ENCODE assay signal across 9 mouse cellular contexts in genomic region chr17:46461347-46461746, GRCm38 (mm10). TPM values are rescaled to one million over a fixed set of nuclear protein-coding genes. Genes with fewer than 3 reads are reported as not detected.
DNase-seq lines count a peak whose midpoint lies in the region; ATAC-seq and TF ChIP-seq lines count a peak whose summit lies in the region.
"Had no signal": no experiment of that assay in that cellular context is flagged by ENCODE, and none has a peak within 500 bp of the region (broad histone marks: within the 10 kb centered on the region; RNA-seq: fewer than 3 reads in every experiment).

No protein-coding gene starts in this region.

- peak; percentile 32; the same call in 1 of the 2 replicates for TF ChIP-seq CTCF in kidney, adult 2 months (conservative IDR thresholded peaks at IDR 0.05; ENCODE audit: insufficient read depth, insufficient read length, low read depth, low read length)
- TF ChIP-seq CTCF in embryonic fibroblast, embryonic 13.5 days (IDR thresholded peaks at IDR 0.05; ENCODE audit: borderline replicate concordance, insufficient read depth, low read length) = peak; percentile 32; the same call in 1 of the 2 replicates

- H3K27ac ChIP-seq in kidney, adult 2 months (ENCODE audit: insufficient read depth, low read depth, low read length) = no peak overlapping the region
- H3K27ac ChIP-seq in embryonic fibroblast, embryonic 13.5 days (ENCODE audit: insufficient read depth, low read length) = no peak overlapping the region
- no peak overlapping the region for H3K27ac ChIP-seq in neural tube, embryonic 13.5 days (replicated peaks)

- no peaks in the 10 kb centered on the region for H3K36me3 ChIP-seq in kidney, adult 2 months (ENCODE audit: control insufficient read depth, insufficient read depth, low read length)
- peaks cover 60% of the 10 kb centered on the region for H3K36me3 ChIP-seq in neural tube, embryonic 13.5 days

- H3K4me3 ChIP-seq in kidney, adult 2 months (ENCODE audit: insufficient read depth, low read depth, low read length) = peak overlapping the region; percentile 4; the same call in 1 of the 2 replicates
- no peak overlapping the region for H3K4me3 ChIP-seq in embryonic fibroblast, embryonic 13.5 days (ENCODE audit: insufficient read depth, low read length)
- peak overlapping the region; percentile 20; the same call in 1 of the 2 replicates for H3K4me3 ChIP-seq in neural tube, embryonic 13.5 days

- H3K9ac ChIP-seq in neural tube, embryonic 13.5 days = peak overlapping the region; percentile 48; the same call in 1 of the 2 replicates

- no peaks in the 10 kb centered on the region for H3K27me3 ChIP-seq in kidney, adult 2 months (replicated peaks; ENCODE audit: control insufficient read depth, insufficient read depth, low read length)
- peaks cover 48% of the 10 kb centered on the region for H3K27me3 ChIP-seq in neural tube, embryonic 13.5 days

- peak overlapping the region; percentile 44 for H3K4me2 ChIP-seq in neural tube, embryonic 13.5 days

- TF ChIP-seq POLR2A in kidney, adult 2 months (IDR thresholded peaks at IDR 0.05; ENCODE audit: low read depth, low read length) = no peak
- TF ChIP-seq POLR2A in embryonic fibroblast, embryonic 13.5 days (IDR thresholded peaks at IDR 0.05; ENCODE audit: low read depth, low read length) = no peak

- 13% methylated on average over 8 of the region's 8 CpGs for WGBS in kidney, adult 2 months
- WGBS in neural tube, embryonic 13.5 days = 17% methylated on average over 8 of the region's 8 CpGs

- no peak for ATAC-seq in neural tube, embryonic 13.5 days (ENCODE audit: low read depth)
- ATAC-seq: Patski had no signal

- H3K4me1 ChIP-seq in kidney, adult 2 months (ENCODE audit: control insufficient read depth, insufficient read depth, low read length) = no peaks in the 10 kb centered on the region
- no peaks in the 10 kb centered on the region for H3K4me1 ChIP-seq in embryonic fibroblast, embryonic 13.5 days (ENCODE audit: control insufficient read depth, insufficient read depth, low read length)
- peaks cover 8% of the 10 kb centered on the region for H3K4me1 ChIP-seq in neural tube, embryonic 13.5 days (replicated peaks)

- DNase-seq in kidney, adult 2 months = no peak
- no peak for DNase-seq in kidney, adult 18-20 months
- peak; percentile 31 to 58 for DNase-seq in kidney, postnatal 4 days
- DNase-seq in ovary, postnatal 14 days (ENCODE audit: low spot score) = no peak
- no peak for DNase-seq in testis, postnatal 14 days (ENCODE audit: low spot score)
- no peak for DNase-seq in cerebellum, adult 11 months

- H3K9me3 ChIP-seq in neural tube, embryonic 13.5 days = no peaks in the 10 kb centered on the region

RNA-seq across cellular contexts. Expression of gene Slc22a7, which starts 23.1 kb away (rescaled TPM):
- polyA plus RNA-seq in kidney, adult 2 months (2012; rRNA removed) = 164 and 283 TPM in 2 replicates
- polyA plus RNA-seq in embryonic fibroblast, embryonic 13.5 days (2011; ENCODE audit: insufficient read length, low read depth, missing spikeins) = not detected in 2 replicates
- not detected in 2 replicates for polyA plus RNA-seq in neural tube, embryonic 13.5 days (2015; fragmentation: Nextera tagmentation; extraction: Ambion mirVana)
- polyA plus RNA-seq: Patski had no signal

RNA-seq across cellular contexts. Expression of gene Ttbk1, which starts 26.1 kb away (rescaled TPM):
- polyA plus RNA-seq in kidney, adult 2 months (2012; rRNA removed) = 1.4 and 1.6 TPM in 2 replicates
- 0.27 and 0.35 TPM in 2 replicates for polyA plus RNA-seq in embryonic fibroblast, embryonic 13.5 days (2011; ENCODE audit: insufficient read length, low read depth, missing spikeins)
- 6.0 and 6.9 TPM in 2 replicates for polyA plus RNA-seq in neural tube, embryonic 13.5 days (2015; fragmentation: Nextera tagmentation; extraction: Ambion mirVana)

RNA-seq across cellular contexts. Expression of gene Crip3, which starts 32.6 kb away (rescaled TPM):
- 2.9 and 3.7 TPM in 2 replicates for polyA plus RNA-seq in kidney, adult 2 months (2012; rRNA removed)
- not detected in 2 replicates for polyA plus RNA-seq in embryonic fibroblast, embryonic 13.5 days (2011; ENCODE audit: insufficient read length, low read depth, missing spikeins)
- polyA plus RNA-seq in neural tube, embryonic 13.5 days (2015; fragmentation: Nextera tagmentation; extraction: Ambion mirVana) = 0.96 and 1.5 TPM in 2 replicates
- polyA plus RNA-seq: Patski had no signal

RNA-seq across cellular contexts. Expression of gene Dnph1, which starts 35.2 kb away (rescaled TPM):
- 20.7 and 22.8 TPM in 2 replicates for polyA plus RNA-seq in kidney, adult 2 months (2012; rRNA removed)
- 7.2 and 9.9 TPM in 2 replicates for polyA plus RNA-seq in embryonic fibroblast, embryonic 13.5 days (2011; ENCODE audit: insufficient read length, low read depth, missing spikeins)
- polyA plus RNA-seq in neural tube, embryonic 13.5 days (2015; fragmentation: Nextera tagmentation; extraction: Ambion mirVana) = 19.0 and 19.2 TPM in 2 replicates

Comparison
In these comparisons a context has a peak if more than half of its experiments do, and no peak if none do; other contexts are left out.
1. DNase-seq: peak in kidney, postnatal 4 days (2 of 2); none in kidney, adult 2 months (single experiment), kidney, adult 18-20 months (single experiment), ovary, postnatal 14 days (single experiment), testis, postnatal 14 days (single experiment) and cerebellum, adult 11 months (single experiment).
2. RNA of gene Slc22a7, which starts 23.1 kb away (polyA plus RNA-seq): 164 to 283 TPM in kidney, adult 2 months; not detected in embryonic fibroblast, embryonic 13.5 days and not detected in neural tube, embryonic 13.5 days; every median in the first group is over 100 times any median in the second.